Mouse (Mus musculus) frontal cortex, adult 2 months (tissue): ENCODE measurements around the gene Atrx. TPM values are rescaled to one million over a fixed set of nuclear protein-coding genes. Genes with fewer than 3 reads are reported as not detected.

ENCODE experiments used
- DNase-seq, 2 experiments: peaks; one replicate each; pipeline ENCODE4 v3.0.0; 2022; ENCODE audit warnings: low spot score in 1 of 2; ENCODE audit errors: extremely low spot score in 1 of 2
- polyA plus RNA-seq: library from polyadenylated mRNA; depleted of rRNA; stranded (reverse); fragments of >200 nt; gene quantifications from 2 replicates; pipeline ENCODE4 v1.2.3, GENCODE M21; 2012; rRNA removed

Gene Atrx
- polyA plus RNA-seq, 1 experiment: 79.9 TPM

GRCm38 (mm10) chrX:105773281-105773680 is 155.9 kb downstream of the Atrx start:
- no peak for DNase-seq

GRCm38 (mm10) chrX:105767932-105768331 is 161.3 kb downstream of the Atrx start:
- DNase-seq: no peak

DNA sequence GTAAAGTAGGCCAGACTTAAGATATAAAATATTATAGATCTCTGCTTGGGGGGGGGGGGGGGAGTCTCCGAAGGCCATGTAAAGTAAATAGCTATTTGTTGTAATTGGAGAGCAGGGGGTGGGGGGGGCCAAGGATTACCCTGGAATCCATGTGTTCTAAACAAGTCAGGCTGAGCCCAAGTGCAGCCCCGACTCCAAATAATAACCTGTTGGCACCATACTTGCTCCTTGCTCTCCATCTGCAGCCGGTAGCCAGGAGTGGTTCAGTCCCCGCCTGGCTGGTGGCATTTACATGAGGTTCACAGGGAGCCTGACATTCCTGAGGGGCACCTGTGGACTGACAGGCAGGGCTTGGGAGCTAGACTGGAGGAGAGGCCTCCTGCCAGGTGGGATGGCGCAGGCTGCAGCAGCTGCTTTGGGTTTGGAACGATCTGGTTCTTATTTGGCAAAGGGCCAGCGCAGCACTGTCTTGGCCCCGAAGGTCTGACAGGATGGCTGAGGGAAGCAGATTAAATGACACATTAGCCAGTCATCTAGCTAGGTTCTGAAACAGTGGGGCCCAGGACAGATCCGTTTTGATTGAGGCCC is 161.9 kb downstream of the Atrx start:
- no peak for DNase-seq

DNA sequence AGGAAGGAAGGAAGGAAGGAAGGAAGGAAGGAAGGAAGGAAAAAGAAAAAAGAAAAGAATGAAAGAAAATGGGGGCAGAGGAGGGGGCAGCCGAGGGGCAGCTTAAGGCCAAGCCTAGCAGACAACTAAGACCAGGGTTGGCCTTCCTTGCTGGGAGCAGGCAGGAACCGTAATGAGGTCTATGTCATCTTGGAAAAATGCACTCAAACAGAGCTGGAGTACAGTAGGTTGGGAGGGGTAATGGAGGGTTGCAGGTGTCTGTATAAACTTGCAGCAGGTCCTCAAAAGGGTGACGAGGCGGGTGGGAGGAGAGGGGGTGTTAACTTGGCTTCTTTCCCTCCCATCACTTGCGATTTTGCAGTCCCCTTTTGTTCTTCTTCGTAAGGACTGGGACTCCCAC is 163.2 kb downstream of the Atrx start:
- DNase-seq: no peak

DNA sequence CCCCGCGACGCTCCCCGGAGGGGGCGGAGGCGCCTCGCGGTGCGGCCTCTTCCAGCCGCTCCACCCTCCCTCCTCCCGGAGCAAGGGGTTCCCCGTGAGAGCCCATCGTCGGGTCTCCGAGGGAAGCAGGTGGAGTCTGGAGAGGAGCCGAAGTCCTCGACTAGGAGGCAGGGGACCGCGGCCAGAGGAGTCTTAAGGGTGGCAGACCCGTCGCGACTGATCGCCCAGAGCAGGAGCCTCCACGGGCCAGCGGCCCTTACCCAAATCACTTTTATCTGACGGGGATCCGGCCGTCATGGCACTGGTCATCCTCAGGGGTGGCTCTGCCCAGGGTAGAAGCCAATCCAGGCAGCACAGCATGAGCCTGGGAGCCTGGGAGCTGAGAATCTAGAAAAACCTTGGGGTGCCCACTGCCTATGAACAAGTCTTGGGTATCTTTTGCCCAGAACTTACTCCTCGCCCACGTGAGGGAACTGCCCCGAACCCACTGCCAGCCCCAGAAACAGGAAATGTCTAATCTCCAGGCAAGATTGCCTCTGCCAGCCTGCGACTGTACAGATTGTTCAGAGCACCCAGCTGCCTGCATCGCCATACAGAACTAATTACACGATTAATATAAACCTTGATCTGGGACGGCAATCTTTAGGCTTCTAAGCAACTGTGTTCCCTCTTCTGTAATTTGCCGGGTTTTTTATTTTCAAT is 164.0 kb downstream of the Atrx start:
- DNase-seq: no peak

- no peak for DNase-seq
Observed at GRCm38 (mm10) chrX:105764162-105765004, 164.8 kb downstream of the Atrx start, which contains the start of gene Fgf16. Fgf16 (plus strand) TSS chrX:105764279.

- DNase-seq: no peak
Observed at GRCm38 (mm10) chrX:105763612-105764011, 165.6 kb downstream of the Atrx start.

GRCm38 (mm10) chrX:105762847-105763527 is 166.2 kb downstream of the Atrx start:
- no peak for DNase-seq

Other genes with a start within 250 kb of the Atrx start
- gene Fgf16, start 165.1 kb downstream of the Atrx start, polyA plus RNA-seq: 3.3 and 3.7 TPM in 2 replicates
- gene Magt1, start 82.5 kb upstream of the Atrx start, polyA plus RNA-seq: 8.1 and 8.5 TPM in 2 replicates
- gene Cox7b, start 86.3 kb upstream of the Atrx start, polyA plus RNA-seq: 373 and 403 TPM in 2 replicates
- 2.3 and 2.6 TPM in 2 replicates for gene Atp7a, start 97.9 kb upstream of the Atrx start, polyA plus RNA-seq
- gene Tlr13, start 213.8 kb upstream of the Atrx start, polyA plus RNA-seq: 0.78 and 1.3 TPM in 2 replicates